22 mouse cellular contexts compared by ENCODE assay signal in genomic region chr2:32056524-32056923, GRCm38 (mm10). TPM values are rescaled to one million over a fixed set of nuclear protein-coding genes. Genes with fewer than 3 reads are reported as not detected.
DNase-seq lines count a peak whose midpoint lies in the region; ATAC-seq lines count a peak whose summit lies in the region.
"Had no signal": no experiment of that assay in that cellular context is flagged by ENCODE, and none has a peak within 500 bp of the region (broad histone marks: within the 10 kb centered on the region; RNA-seq: fewer than 3 reads in every experiment).

No protein-coding gene starts in this region.

- peak; percentile 64 for ATAC-seq in embryonic facial prominence, embryonic 14.5 days (ENCODE audit: low read depth)
- ATAC-seq in heart, embryonic 15.5 days (replicated peaks; ENCODE audit: insufficient number of reproducible peaks, insufficient read depth, low FRiP score, low read depth) = peak; percentile 58
- ATAC-seq in embryonic facial prominence, embryonic 15.5 days (ENCODE audit: insufficient number of reproducible peaks, low FRiP score, low TSS enrichment, low read depth) = 0 out of 2 replicates have a peak, but pooled peaks have one; percentile 21
- no peak for ATAC-seq in liver, embryonic 13.5 days (ENCODE audit: low read depth)
- ATAC-seq in midbrain, embryonic 14.5 days (ENCODE audit: low FRiP score, low TSS enrichment) = no peak
- ATAC-seq: forebrain, embryonic 16.5 days; midbrain, embryonic 15.5 days had no signal

- DNase-seq in embryonic facial prominence, embryonic 14.5 days (ENCODE audit: low spot score) = peak; percentile 74
- no peak for DNase-seq in embryonic facial prominence, embryonic 10.5 days (ENCODE audit: low spot score)
- DNase-seq in heart, postnatal 25 days (ENCODE audit: low spot score) = no peak
- DNase-seq in liver, embryonic 13.5 days = no peak
- DNase-seq in midbrain, embryonic 14.5 days = no peak
- DNase-seq in adrenal gland, adult 2 months = no peak
- DNase-seq: adrenal gland, postnatal 14 days; cerebellum, adult 9-11 months; gastrocnemius, postnatal 36 days; kidney, adult 2 months; kidney, postnatal 25 days; lung, adult 2 months; right cerebral cortex, postnatal 25 days had no signal

- no peak overlapping the region for H3K27ac ChIP-seq in embryonic facial prominence, embryonic 14.5 days (replicated peaks; ENCODE audit: low read depth, low read length)
- no peak overlapping the region for H3K27ac ChIP-seq in embryonic facial prominence, embryonic 10.5 days (replicated peaks)
- H3K27ac ChIP-seq in heart, embryonic 15.5 days = peak overlapping the region; percentile 88
- no peak overlapping the region; the same call in 1 of the 2 replicates for H3K27ac ChIP-seq in embryonic facial prominence, embryonic 15.5 days (replicated peaks)
- 0 out of 2 replicates have a peak overlapping the region, but pooled peaks have one; percentile 63 for H3K27ac ChIP-seq in liver, embryonic 13.5 days
- no peak overlapping the region for H3K27ac ChIP-seq in midbrain, embryonic 14.5 days (replicated peaks; ENCODE audit: low read depth, low read length)
- H3K27ac ChIP-seq: embryonic facial prominence, embryonic 12.5 days; midbrain, embryonic 15.5 days; stomach, postnatal 0 days had no signal

- H3K9ac ChIP-seq in embryonic facial prominence, embryonic 14.5 days (ENCODE audit: low read depth, low read length) = no peak overlapping the region
- no peak overlapping the region for H3K9ac ChIP-seq in heart, embryonic 15.5 days
- no peak overlapping the region for H3K9ac ChIP-seq in embryonic facial prominence, embryonic 15.5 days
- H3K9ac ChIP-seq in liver, embryonic 13.5 days = no peak overlapping the region
- H3K9ac ChIP-seq in midbrain, embryonic 14.5 days (replicated peaks; ENCODE audit: low read length) = no peak overlapping the region
- H3K9ac ChIP-seq: embryonic facial prominence, embryonic 12.5 days; midbrain, embryonic 15.5 days had no signal

- peaks cover 4% of the 10 kb centered on the region; the same call in 1 of the 2 replicates for H3K4me1 ChIP-seq in embryonic facial prominence, embryonic 14.5 days (ENCODE audit: control insufficient read depth, insufficient read depth, low read length)
- peaks cover 36% of the 10 kb centered on the region for H3K4me1 ChIP-seq in embryonic facial prominence, embryonic 10.5 days
- H3K4me1 ChIP-seq in heart, embryonic 15.5 days (replicated peaks) = peaks cover 68% of the 10 kb centered on the region
- H3K4me1 ChIP-seq in embryonic facial prominence, embryonic 15.5 days = no peaks in the 10 kb centered on the region
- H3K4me1 ChIP-seq in liver, embryonic 13.5 days (replicated peaks) = peaks cover 61% of the 10 kb centered on the region
- no peaks in the 10 kb centered on the region for H3K4me1 ChIP-seq in midbrain, embryonic 14.5 days (ENCODE audit: control insufficient read depth, insufficient read depth, low read length)
- H3K4me1 ChIP-seq: midbrain, embryonic 15.5 days had no signal

- no peak overlapping the region for H3K4me2 ChIP-seq in embryonic facial prominence, embryonic 14.5 days (ENCODE audit: low read depth, low read length)
- H3K4me2 ChIP-seq in heart, embryonic 15.5 days = no peak overlapping the region
- no peak overlapping the region for H3K4me2 ChIP-seq in embryonic facial prominence, embryonic 15.5 days (replicated peaks)
- no peak overlapping the region for H3K4me2 ChIP-seq in liver, embryonic 13.5 days
- H3K4me2 ChIP-seq in midbrain, embryonic 14.5 days (ENCODE audit: low read length) = no peak overlapping the region
- H3K4me2 ChIP-seq: embryonic facial prominence, embryonic 12.5 days; midbrain, embryonic 15.5 days had no signal

- WGBS in embryonic facial prominence, embryonic 14.5 days = 90% methylated on average over 10 of the region's 10 CpGs
- WGBS in embryonic facial prominence, embryonic 10.5 days = 91% methylated on average over 10 of the region's 10 CpGs
- 52% methylated on average over 10 of the region's 10 CpGs for WGBS in heart, embryonic 15.5 days
- WGBS in embryonic facial prominence, embryonic 15.5 days = 84% methylated on average over 10 of the region's 10 CpGs
- 84% methylated on average over 10 of the region's 10 CpGs for WGBS in liver, embryonic 13.5 days (ENCODE audit: insufficient replicate concordance)
- WGBS in midbrain, embryonic 14.5 days = 90% methylated on average over 10 of the region's 10 CpGs

- intact Hi-C loops in heart, postnatal 25 days (cut with DNase I) = no loop called here

- H3K4me3 ChIP-seq in embryonic facial prominence, embryonic 14.5 days (ENCODE audit: low read depth, low read length) = no peak overlapping the region
- no peak overlapping the region for H3K4me3 ChIP-seq in embryonic facial prominence, embryonic 10.5 days
- H3K4me3 ChIP-seq in heart, embryonic 15.5 days = no peak overlapping the region
- no peak overlapping the region for H3K4me3 ChIP-seq in embryonic facial prominence, embryonic 15.5 days (replicated peaks)
- H3K4me3 ChIP-seq in liver, embryonic 13.5 days (replicated peaks) = no peak overlapping the region
- no peak overlapping the region for H3K4me3 ChIP-seq in midbrain, embryonic 14.5 days (replicated peaks; ENCODE audit: low read depth, low read length)
- H3K4me3 ChIP-seq: embryonic facial prominence, embryonic 12.5 days; megakaryocyte, embryonic 14.5 days; midbrain, embryonic 15.5 days had no signal

- H3K9me3 ChIP-seq in embryonic facial prominence, embryonic 14.5 days (ENCODE audit: control insufficient read depth, low read length) = no peaks in the 10 kb centered on the region
- no peaks in the 10 kb centered on the region for H3K9me3 ChIP-seq in embryonic facial prominence, embryonic 10.5 days
- no peaks in the 10 kb centered on the region for H3K9me3 ChIP-seq in heart, embryonic 15.5 days (replicated peaks)
- no peaks in the 10 kb centered on the region for H3K9me3 ChIP-seq in embryonic facial prominence, embryonic 15.5 days (replicated peaks)
- no peaks in the 10 kb centered on the region for H3K9me3 ChIP-seq in liver, embryonic 13.5 days (replicated peaks)
- H3K9me3 ChIP-seq in midbrain, embryonic 14.5 days (ENCODE audit: control insufficient read depth, low read length) = no peaks in the 10 kb centered on the region
- H3K9me3 ChIP-seq: embryonic facial prominence, embryonic 12.5 days; megakaryocyte, embryonic 14.5 days; midbrain, embryonic 15.5 days had no signal

- H3K36me3 ChIP-seq in embryonic facial prominence, embryonic 14.5 days (ENCODE audit: control insufficient read depth, insufficient read depth, low read length) = peaks cover 11% of the 10 kb centered on the region
- H3K36me3 ChIP-seq in embryonic facial prominence, embryonic 10.5 days (replicated peaks) = peaks cover 21% of the 10 kb centered on the region
- H3K36me3 ChIP-seq in heart, embryonic 15.5 days = peaks cover 9% of the 10 kb centered on the region
- H3K36me3 ChIP-seq in embryonic facial prominence, embryonic 15.5 days = peaks cover 16% of the 10 kb centered on the region
- peaks cover 19% of the 10 kb centered on the region for H3K36me3 ChIP-seq in liver, embryonic 13.5 days
- H3K36me3 ChIP-seq in midbrain, embryonic 14.5 days (ENCODE audit: control insufficient read depth, insufficient read depth, low read length) = peaks cover 14% of the 10 kb centered on the region

- H3K27me3 ChIP-seq in embryonic facial prominence, embryonic 14.5 days (replicated peaks; ENCODE audit: control insufficient read depth, insufficient read depth, low read length) = no peaks in the 10 kb centered on the region
- no peaks in the 10 kb centered on the region for H3K27me3 ChIP-seq in embryonic facial prominence, embryonic 10.5 days (replicated peaks; ENCODE audit: low read depth, poor library complexity, severe bottlenecking)
- H3K27me3 ChIP-seq in heart, embryonic 15.5 days = no peaks in the 10 kb centered on the region
- H3K27me3 ChIP-seq in embryonic facial prominence, embryonic 15.5 days = no peaks in the 10 kb centered on the region
- H3K27me3 ChIP-seq in liver, embryonic 13.5 days = no peaks in the 10 kb centered on the region
- H3K27me3 ChIP-seq in midbrain, embryonic 14.5 days (ENCODE audit: control insufficient read depth, insufficient read depth, low read length) = no peaks in the 10 kb centered on the region
- H3K27me3 ChIP-seq: embryonic facial prominence, embryonic 12.5 days; megakaryocyte, embryonic 14.5 days; midbrain, embryonic 15.5 days had no signal

RNA-seq across cellular contexts. Expression of gene Fam78a, which starts 28.1 kb away (rescaled TPM):
- polyA plus RNA-seq in embryonic facial prominence, embryonic 14.5 days (2014; fragmentation: Nextera tagmentation; extraction: Ambion mirVana) = 8.2 and 8.9 TPM in 2 replicates
- 1.8 and 2.2 TPM in 2 replicates for polyA plus RNA-seq in embryonic facial prominence, embryonic 10.5 days (2016; fragmentation: Nextera tagmentation; extraction: Ambion mirVana)
- 26.7 and 29.1 TPM in 2 replicates for polyA plus RNA-seq in heart, embryonic 15.5 days (2015; fragmentation: Nextera tagmentation; extraction: Ambion mirVana)
- total RNA-seq in heart, postnatal 25 days (2021) = 10 to 100 TPM; 20.0 TPM
- polyA plus RNA-seq in embryonic facial prominence, embryonic 15.5 days (2015; fragmentation: Nextera tagmentation; extraction: Ambion mirVana) = 3.9 and 6.0 TPM in 2 replicates
- polyA plus RNA-seq in liver, embryonic 13.5 days (2015; fragmentation: Nextera tagmentation; extraction: Ambion mirVana) = 10.6 and 13.0 TPM in 2 replicates
- 0.50 and 0.59 TPM in 2 replicates for polyA plus RNA-seq in midbrain, embryonic 14.5 days (2014; fragmentation: Nextera tagmentation; extraction: Ambion mirVana)
- 1 to 10 TPM; 1.5 to 4.8 TPM for total RNA-seq in adrenal gland, adult 2 months (2021)
- 2.6 and 6.5 TPM in 2 replicates for polyA plus RNA-seq in adrenal gland, adult 2 months (2012; rRNA removed)

RNA-seq across cellular contexts. Expression of gene Plpp7, which starts 38.8 kb away (rescaled TPM):
- polyA plus RNA-seq in embryonic facial prominence, embryonic 14.5 days (2014; fragmentation: Nextera tagmentation; extraction: Ambion mirVana) = 11.7 and 13.0 TPM in 2 replicates
- 4.7 and 5.7 TPM in 2 replicates for polyA plus RNA-seq in embryonic facial prominence, embryonic 10.5 days (2016; fragmentation: Nextera tagmentation; extraction: Ambion mirVana)
- 15.9 and 16.1 TPM in 2 replicates for polyA plus RNA-seq in heart, embryonic 15.5 days (2015; fragmentation: Nextera tagmentation; extraction: Ambion mirVana)
- total RNA-seq in heart, postnatal 25 days (2021) = 10 to 100 TPM; 31.8 to 33.7 TPM
- 9.4 and 10.0 TPM in 2 replicates for polyA plus RNA-seq in embryonic facial prominence, embryonic 15.5 days (2015; fragmentation: Nextera tagmentation; extraction: Ambion mirVana)
- polyA plus RNA-seq in liver, embryonic 13.5 days (2015; fragmentation: Nextera tagmentation; extraction: Ambion mirVana) = 2.0 and 2.2 TPM in 2 replicates
- polyA plus RNA-seq in midbrain, embryonic 14.5 days (2014; fragmentation: Nextera tagmentation; extraction: Ambion mirVana) = 21.6 and 24.4 TPM in 2 replicates
- total RNA-seq in adrenal gland, adult 2 months (2021) = 1 to 10 TPM; 4.0 to 4.2 TPM
- polyA plus RNA-seq in adrenal gland, adult 2 months (2012; rRNA removed) = 35.8 and 42.0 TPM in 2 replicates
- total RNA-seq: neutrophil, adult 5-6 weeks had no signal
- polyA plus RNA-seq: activated CD4-positive, CD25-positive, alpha-beta regulatory T cell, adult 4 months had no signal

Comparison
In these comparisons a context has a peak if more than half of its experiments do, and no peak if none do; other contexts are left out.
1. ATAC-seq: peak in embryonic facial prominence, embryonic 14.5 days (single experiment), heart, embryonic 15.5 days (single experiment) and embryonic facial prominence, embryonic 15.5 days (single experiment); none in liver, embryonic 13.5 days (single experiment) and midbrain, embryonic 14.5 days (single experiment).
2. H3K27ac ChIP-seq: peak in heart, embryonic 15.5 days (single experiment) and liver, embryonic 13.5 days (single experiment); none in embryonic facial prominence, embryonic 14.5 days (single experiment), embryonic facial prominence, embryonic 10.5 days (single experiment), embryonic facial prominence, embryonic 15.5 days (single experiment) and midbrain, embryonic 14.5 days (single experiment).